Mouse (Mus musculus) CH12.LX (cell line): ENCODE results near the gene Lrrc20.

Source experiments
- CTCF ChIP-seq, 2 experiments: IDR thresholded peaks in 1 of 2; conservative IDR thresholded peaks in 1 of 2; 2 replicates each; pipeline ENCODE4 v1.5.1; 2011 to 2012; ENCODE audit warnings: low read depth in 2 of 2, low read length in 2 of 2, improper control_type of control experiment in 1 of 2, inconsistent platforms in 1 of 2, mild to moderate bottlenecking in 1 of 2, moderate library complexity in 1 of 2
- EP300 ChIP-seq: IDR thresholded peaks from 2 replicates; pipeline ENCODE4 v1.6.1; 2011; ENCODE audit warnings: low read length, improper control_type of control experiment
- GABPA ChIP-seq: IDR thresholded peaks from 2 replicates; pipeline ENCODE4 v1.6.1; 2012; ENCODE audit warnings: low read depth, low read length, improper control_type of control experiment, inconsistent platforms; ENCODE audit not compliant: insufficient replicate concordance
- MYC ChIP-seq: IDR thresholded peaks from 2 replicates; pipeline ENCODE4 v1.6.1; 2011; ENCODE audit warnings: low read depth, mild to moderate bottlenecking, improper control_type of control experiment, low read length
- TBP ChIP-seq: conservative IDR thresholded peaks from 2 replicates; pipeline ENCODE4 v1.6.1; 2011; ENCODE audit warnings: low read depth, low read length, improper control_type of control experiment
- ZC3H11A ChIP-seq: IDR thresholded peaks from 2 replicates; pipeline ENCODE4 v1.6.1; 2012; ENCODE audit warnings: low read depth, mild to moderate bottlenecking, inconsistent platforms, low read length, improper control_type of control experiment

- TF ChIP-seq ZC3H11A (no peak), CTCF (conservative IDR thresholded peaks at IDR 0.05 in 1 of 2, IDR thresholded peaks at IDR 0.05 in 1 of 2; ENCODE audit: low read depth in 2 of 2, low read length in 2 of 2) (no peak), EP300 (no peak), TBP (no peak), GABPA (no peak), MYC (no peak)
Measured at GRCm38 (mm10) chr10:61491573-61491972, 16.0 kb downstream of the Lrrc20 start.
